Mouse (Mus musculus): ENCODE results near the gene Cpm.

Cpm gene

GRCm38 (mm10) chr10:117635078-117635771 is 5.9 kb downstream of the Cpm start:
- DNase-seq (ENCODE audit: low spot score in 2 of 2): no peak

- no peak for DNase-seq (ENCODE audit: low spot score in 2 of 2)
Measured at GRCm38 (mm10) chr10:117635823-117636589, 6.7 kb downstream of the Cpm start.

GRCm38 (mm10) chr10:117637062-117637744 is 7.9 kb downstream of the Cpm start:
- DNase-seq (ENCODE audit: low spot score in 2 of 2): no peak

GRCm38 (mm10) chr10:117637745-117638577 is 8.7 kb downstream of the Cpm start:
- no peak for DNase-seq (ENCODE audit: low spot score in 2 of 2)

- DNase-seq (ENCODE audit: low spot score in 2 of 2): no peak
Measured at GRCm38 (mm10) chr10:117638578-117639220, 9.4 kb downstream of the Cpm start.

- DNase-seq (ENCODE audit: low spot score in 2 of 2): no peak
Measured at GRCm38 (mm10) chr10:117639221-117639599, 9.9 kb downstream of the Cpm start.

GRCm38 (mm10) chr10:117639899-117640594 is 10.7 kb downstream of the Cpm start:
- DNase-seq (ENCODE audit: low spot score in 2 of 2): no peak

- no peak for DNase-seq (ENCODE audit: low spot score in 2 of 2)
Measured at GRCm38 (mm10) chr10:117640595-117641078, 11.3 kb downstream of the Cpm start.

GRCm38 (mm10) chr10:117641400-117642200 is 12.3 kb downstream of the Cpm start:
- DNase-seq (ENCODE audit: low spot score in 2 of 2): no peak

GRCm38 (mm10) chr10:117642201-117642450 is 12.8 kb downstream of the Cpm start:
- no peak for DNase-seq (ENCODE audit: low spot score in 2 of 2)

- DNase-seq (ENCODE audit: low spot score in 2 of 2): no peak
Measured at GRCm38 (mm10) chr10:117642491-117643262, 13.4 kb downstream of the Cpm start.

GRCm38 (mm10) chr10:117643302-117643701 is 14.0 kb downstream of the Cpm start:
- no peak for DNase-seq (ENCODE audit: low spot score in 2 of 2)

GRCm38 (mm10) chr10:117643711-117644428 is 14.6 kb downstream of the Cpm start:
- no peak for DNase-seq (ENCODE audit: low spot score in 2 of 2)

- DNase-seq (ENCODE audit: low spot score in 2 of 2): no peak
Measured at GRCm38 (mm10) chr10:117644429-117644748, 15.1 kb downstream of the Cpm start.

GRCm38 (mm10) chr10:117644828-117645227 is 15.5 kb downstream of the Cpm start:
- DNase-seq (ENCODE audit: low spot score in 2 of 2): no peak

- no peak for DNase-seq (ENCODE audit: low spot score in 2 of 2)
Measured at GRCm38 (mm10) chr10:117645487-117645964, 16.2 kb downstream of the Cpm start.

- no peak for DNase-seq (ENCODE audit: low spot score in 2 of 2)
Measured at GRCm38 (mm10) chr10:117646482-117647157, 17.3 kb downstream of the Cpm start.

- DNase-seq (ENCODE audit: low spot score in 2 of 2): peak; percentile 35 to 73
Measured at GRCm38 (mm10) chr10:117647158-117647505, 17.8 kb downstream of the Cpm start.
